Mouse (Mus musculus) left cerebral cortex, adult 8-10 months (tissue): ENCODE data around the gene Hcn4. TPM values are rescaled to one million over a fixed set of nuclear protein-coding genes. Genes with fewer than 3 reads are reported as not detected.

Source experiments
- DNase-seq, 2 experiments: peaks; one replicate each; pipeline ENCODE4 v3.0.0; 2022; ENCODE audit warnings: low spot score in 2 of 2
- total RNA-seq, 4 experiments: library from RNA; stranded (reverse); gene quantifications; 2 replicates each; pipeline ENCODE4 v1.2.4; 2022

Hcn4 gene
- total RNA-seq: 1 to 10 TPM; 4.8 to 6.2 (median 5.5) TPM

- DNase-seq: no peak
Observed at GRCm38 (mm10) chr9:58823139-58823917, at the start of gene Hcn4. Gene Hcn4, plus strand, starts transcription at chr9:58823412.

DNA sequence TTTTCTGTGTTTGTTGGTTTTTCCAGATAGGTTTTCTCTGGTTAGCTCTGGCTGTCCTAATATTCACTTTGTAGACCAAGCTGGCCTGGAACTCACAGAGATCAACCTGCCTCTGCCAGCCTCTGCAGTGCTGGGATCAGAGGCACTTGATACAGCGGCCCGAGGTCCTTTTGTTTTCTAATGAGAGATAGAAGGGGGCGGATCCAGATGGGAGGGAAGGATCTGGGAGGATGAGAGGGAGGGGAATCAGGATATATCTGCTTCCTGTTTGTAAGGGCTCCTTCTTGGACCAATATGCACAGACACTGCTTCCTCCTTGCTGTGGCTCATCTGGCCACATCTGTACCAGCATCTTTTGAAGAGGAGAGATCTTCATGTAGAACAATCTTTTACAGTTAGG, 48.5 kb upstream of the Hcn4 start:
- DNase-seq: no peak

DNA sequence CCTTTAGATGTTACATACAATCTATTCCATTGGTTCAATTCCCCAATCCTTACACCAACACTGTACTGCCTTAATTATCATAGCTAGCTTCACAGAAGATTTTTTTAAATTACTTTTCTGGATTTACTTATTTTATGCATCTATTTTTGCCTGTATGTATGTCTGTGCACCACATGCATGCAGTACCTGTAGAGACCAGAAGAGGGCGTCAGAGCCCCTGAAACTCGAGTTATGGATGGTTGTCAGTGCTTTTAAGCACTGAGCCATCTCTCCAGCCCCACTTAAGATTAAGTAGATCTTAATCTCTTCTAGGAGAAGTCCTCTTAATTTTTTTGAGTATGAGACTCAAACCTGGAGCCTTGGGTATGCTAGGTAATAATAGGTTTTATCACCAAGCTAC, 47.8 kb upstream of the Hcn4 start:
- DNase-seq: no peak

- DNase-seq: no peak
Observed at GRCm38 (mm10) chr9:58789476-58789875, 33.7 kb upstream of the Hcn4 start.

GRCm38 (mm10) chr9:58798155-58798554, 25.1 kb upstream of the Hcn4 start:
- DNase-seq: no peak

DNA sequence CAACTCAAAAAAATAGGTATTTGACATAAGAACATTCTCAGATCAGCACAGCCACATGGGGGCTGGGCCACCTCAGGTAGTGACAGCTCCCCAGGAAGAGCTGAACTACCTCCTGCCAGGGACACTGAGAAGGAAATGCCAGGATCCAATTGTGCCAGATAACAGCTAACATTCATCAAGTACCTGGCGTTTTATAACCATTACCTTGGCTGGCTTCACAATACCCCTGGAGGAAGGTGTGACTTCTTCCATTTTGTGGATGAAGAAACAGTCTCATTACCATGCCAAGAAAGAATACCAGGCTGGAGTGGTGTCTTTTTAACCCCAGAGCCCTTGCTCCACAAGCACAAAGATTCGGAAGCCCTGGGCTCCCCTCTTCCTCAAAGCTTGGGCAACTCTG, 21.8 kb upstream of the Hcn4 start:
- no peak for DNase-seq

DNA sequence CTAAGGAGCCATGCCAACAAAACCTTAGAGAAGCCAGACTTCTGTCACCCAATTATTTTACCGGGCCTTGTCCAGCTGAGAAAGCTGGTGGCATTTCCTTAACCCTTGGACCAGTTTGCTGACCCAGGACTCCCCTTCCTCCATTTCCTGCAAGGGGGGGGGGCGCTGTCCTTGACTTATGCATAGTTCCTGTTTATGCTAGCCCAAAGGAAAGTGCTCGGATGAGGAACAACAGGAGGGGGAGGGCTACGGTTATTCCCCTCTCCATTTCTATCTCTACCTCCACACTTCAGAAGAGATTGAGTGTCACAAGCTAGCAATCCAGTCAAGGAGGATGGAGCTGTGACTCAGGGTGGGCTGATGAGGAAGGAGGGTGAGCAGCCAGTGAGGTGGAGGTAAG, 20.9 kb upstream of the Hcn4 start:
- DNase-seq: no peak

DNA sequence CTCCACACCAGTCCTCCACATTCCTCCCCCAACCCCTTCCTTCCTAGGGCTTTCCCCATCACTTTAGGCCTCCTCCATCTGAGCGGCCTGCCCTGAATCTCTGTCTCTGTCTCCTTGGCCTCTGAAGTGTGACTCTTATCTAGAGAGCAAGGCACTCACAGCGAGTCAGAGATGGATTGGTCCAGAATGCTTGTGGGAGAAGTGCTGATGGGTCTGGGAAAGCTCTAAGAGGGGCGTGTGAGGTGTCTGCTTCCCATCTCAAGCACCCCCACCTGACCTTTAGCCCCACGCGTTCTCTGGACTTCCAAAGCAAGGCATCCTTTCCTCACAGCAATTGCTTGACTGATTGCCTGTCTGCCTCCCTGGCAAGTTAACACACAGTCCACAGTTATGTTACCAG, 20.4 kb upstream of the Hcn4 start:
- DNase-seq: no peak

DNA sequence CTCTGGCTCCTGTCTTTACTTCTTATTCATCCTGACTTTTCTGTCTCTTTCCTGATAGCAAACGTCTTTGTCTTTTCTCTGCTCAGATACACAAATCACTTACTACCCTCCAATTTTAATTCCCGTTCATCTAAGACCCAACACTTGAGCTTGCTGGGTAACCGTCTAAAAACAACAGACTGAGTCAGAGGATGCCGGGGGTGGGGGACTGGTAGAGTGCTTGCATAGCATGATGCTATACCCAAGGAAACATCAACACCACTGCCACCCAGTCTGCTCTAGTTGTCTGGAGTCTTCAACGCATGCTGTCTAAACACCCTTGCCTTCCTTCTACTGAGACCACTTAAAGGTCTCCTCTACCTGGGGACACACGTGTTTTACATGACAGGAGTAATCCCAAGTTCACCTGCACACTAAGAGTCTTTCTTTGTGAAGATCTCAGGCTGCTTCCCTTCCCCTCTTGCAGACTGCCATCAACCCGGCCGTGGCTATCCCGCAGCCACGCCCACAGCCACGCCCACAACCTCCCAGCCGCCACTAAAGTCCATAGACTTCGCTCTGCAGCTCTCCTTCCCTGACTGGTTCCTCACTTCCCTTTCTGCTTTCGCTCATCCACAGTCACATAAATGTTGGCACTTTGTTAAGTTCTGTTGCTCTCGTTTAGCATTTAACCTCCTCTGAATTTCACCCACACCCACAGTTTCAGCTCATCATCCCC, 17.5 kb upstream of the Hcn4 start:
- DNase-seq: no peak

DNA sequence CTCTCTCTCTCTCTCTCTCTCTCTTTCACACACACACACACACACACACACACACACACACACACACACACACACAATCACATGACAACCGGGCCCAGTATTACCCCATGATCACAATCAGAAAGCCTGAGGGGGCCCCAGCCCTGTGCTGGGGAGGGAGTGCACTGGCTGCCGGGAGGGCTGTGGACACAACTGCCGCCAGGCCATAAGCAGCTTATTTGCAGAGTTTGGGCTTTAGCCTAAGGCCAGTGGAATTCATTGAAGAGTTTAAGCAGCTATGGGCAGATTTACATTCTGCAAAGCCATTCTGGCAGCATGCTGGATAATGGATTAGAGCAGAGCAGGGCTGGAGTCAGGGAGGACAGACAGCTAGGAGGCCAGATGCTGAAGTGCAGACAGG, 12.0 kb upstream of the Hcn4 start:
- no peak for DNase-seq

- DNase-seq: peak in 1 of 2 experiments; percentile 79
Observed at GRCm38 (mm10) chr9:58815552-58816260, 7.5 kb upstream of the Hcn4 start.

GRCm38 (mm10) chr9:58816458-58816857, 6.8 kb upstream of the Hcn4 start:
- no peak for DNase-seq

DNA sequence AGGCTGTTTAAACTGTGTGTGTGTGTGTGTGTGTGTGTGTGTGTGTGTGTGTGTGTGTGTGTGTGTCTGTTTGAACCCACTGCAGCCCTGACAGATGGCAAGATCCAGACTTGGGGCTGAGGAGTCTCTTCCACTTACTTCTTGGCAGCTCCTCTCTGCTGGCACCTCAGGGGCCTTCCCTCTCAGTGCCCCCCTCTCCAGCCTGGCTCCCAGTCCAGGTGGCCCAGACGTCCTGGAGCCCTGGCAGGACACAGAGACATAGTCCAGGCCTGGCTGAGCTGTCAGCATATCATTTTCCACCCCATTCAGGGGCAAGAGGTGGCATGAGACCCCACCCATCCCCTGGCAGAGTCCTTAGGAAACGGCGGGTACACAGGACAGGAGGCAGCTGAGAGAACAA, 5.5 kb upstream of the Hcn4 start:
- DNase-seq: no peak

DNA sequence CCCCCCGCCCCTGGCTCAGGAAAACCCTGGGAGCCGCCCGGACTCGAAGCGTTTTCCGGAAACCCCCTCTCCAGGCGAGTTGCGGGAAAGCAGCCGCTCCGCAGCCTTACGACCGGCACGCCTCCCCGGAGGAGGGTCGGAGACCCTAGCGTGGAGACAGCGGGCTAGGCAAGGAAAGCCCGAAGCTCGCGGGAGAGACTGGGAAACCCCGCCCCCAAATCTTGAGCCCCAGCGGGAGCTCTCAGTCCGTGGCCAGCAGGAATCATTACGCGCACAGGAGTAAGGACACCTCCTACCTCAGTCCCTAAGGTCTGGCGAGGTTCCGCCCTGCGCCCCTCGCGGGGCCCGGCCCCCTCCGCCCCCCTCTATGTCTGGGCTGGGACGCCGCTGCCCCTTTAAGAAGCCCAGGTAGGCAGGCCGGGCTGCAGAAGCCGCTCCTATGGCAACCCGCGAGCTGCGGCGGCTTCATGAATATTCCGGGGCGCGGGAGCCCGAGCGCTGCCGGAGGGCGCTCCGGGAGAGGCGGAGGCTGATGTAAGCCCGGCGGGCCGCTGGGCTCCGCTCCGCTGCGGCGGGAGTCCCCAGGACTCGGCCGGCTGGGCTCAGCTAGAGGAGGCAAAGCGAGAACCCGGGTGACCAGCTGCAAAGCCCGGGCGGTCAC, 651 bp upstream of the Hcn4 start:
- peak; percentile 59 to 62 for DNase-seq

DNA sequence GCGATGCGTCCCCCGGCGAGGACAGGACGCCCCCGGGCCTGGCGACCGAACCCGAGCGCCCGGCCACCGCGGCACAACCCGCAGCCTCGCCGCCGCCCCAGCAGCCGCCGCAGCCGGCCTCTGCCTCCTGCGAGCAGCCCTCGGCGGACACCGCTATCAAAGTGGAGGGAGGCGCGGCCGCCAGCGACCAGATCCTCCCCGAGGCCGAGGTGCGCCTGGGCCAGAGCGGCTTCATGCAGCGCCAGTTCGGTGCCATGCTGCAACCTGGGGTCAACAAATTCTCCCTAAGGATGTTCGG, 655 bp downstream of the Hcn4 start:
- no peak for DNase-seq

GRCm38 (mm10) chr9:58829627-58830026, 6.4 kb downstream of the Hcn4 start:
- no peak for DNase-seq

DNA sequence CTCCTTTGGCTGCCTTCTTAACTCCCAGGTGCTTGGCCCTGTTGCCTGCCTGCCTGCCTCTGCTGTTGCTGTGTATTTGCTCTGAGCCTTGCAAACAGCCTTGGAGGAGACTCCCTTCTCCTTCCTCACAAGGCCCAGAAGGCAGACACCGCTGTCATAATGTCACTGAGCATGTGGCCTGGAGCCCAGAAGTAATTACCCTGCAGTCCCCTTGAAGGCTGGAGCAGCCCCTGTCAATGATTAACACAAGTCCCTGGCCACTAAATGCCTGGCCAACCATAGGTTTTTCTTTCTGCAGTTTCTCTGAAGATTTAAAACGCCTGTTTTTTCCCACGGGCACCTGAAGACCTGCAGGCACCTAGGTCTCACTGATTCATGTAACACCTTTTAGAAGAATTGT, 9.7 kb downstream of the Hcn4 start:
- no peak for DNase-seq

DNA sequence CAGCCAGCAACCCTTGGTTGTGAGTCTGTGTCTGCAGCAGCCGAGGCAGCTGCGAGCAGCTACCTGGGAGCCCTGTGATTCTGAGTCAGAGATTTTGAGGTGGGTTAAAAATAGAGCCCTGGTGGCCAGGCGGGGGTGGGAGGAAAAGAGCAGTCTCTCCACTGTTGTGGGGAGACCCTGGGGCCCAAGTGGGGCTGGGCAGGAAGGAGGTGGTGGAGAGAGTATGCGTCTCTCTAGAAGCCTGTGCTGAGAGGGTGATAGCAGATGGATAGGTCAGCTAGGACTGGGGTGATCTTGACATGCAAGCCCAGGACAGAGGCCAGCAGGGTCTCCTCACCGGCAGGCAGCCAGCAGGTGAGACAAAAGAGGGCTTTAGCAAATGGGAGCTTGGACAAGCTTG, 14.0 kb downstream of the Hcn4 start:
- no peak for DNase-seq

- no peak for DNase-seq
Observed at GRCm38 (mm10) chr9:58838504-58838903, 15.3 kb downstream of the Hcn4 start.

DNA sequence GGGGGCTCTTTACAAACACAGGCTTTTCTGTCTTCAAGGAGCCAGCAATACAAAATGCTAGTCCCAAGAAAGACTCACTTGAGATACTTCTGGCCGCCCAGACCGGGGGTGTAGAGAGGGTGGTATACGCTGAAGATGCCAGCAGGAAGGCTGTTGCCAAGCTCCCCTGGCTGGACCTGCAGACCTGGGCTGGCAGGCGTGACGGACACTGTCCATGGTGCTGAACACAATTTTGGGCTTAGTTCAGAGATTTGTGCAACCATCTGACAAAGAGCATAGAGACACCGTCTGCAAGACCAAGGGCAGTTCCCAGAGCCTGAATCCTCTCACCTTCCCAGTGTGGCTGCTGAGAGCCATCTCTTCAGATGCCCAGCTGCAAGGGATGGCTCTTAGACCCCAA, 18.4 kb downstream of the Hcn4 start:
- DNase-seq: no peak

DNA sequence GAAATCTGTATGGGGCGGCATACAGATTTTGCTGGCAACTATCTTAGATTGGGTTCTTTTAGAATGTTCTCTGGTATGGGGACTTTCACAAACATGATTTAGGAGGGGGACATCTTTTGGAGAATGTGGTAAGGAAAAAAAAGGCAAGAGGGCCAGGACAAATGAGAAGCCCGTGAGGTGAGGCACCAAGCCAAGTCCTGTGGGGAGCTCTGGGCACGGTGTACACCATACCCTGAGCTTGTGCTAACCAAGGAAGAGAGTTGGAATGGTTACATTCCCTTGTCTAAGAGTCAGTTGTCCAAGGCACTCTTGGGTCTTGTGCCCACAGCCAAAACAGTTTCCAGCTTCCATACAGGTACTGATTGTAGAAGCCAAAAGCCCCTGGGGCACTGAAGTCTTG, 21.4 kb downstream of the Hcn4 start:
- DNase-seq: no peak

GRCm38 (mm10) chr9:58847008-58847407, 23.8 kb downstream of the Hcn4 start:
- no peak for DNase-seq
